Mouse (Mus musculus) CD4-positive naive resting alpha-beta T cell, adult 76 days (primary cell): ENCODE data around the gene Hhip. TPM values are rescaled to one million over a fixed set of nuclear protein-coding genes. Genes with fewer than 3 reads are reported as not detected.

Source experiments
- total RNA-seq: library from RNA; stranded (reverse); gene quantifications from one replicate; pipeline ENCODE4 v1.2.4, GENCODE M21; 2023

Gene Hhip
- not detected for total RNA-seq

GRCm38 (mm10) chr8:80057198-80058174, at the start of gene Hhip:
Gene Hhip (minus strand): TSS chr8:80058006.

